Mouse (Mus musculus): ENCODE measurements at regions not wholly inside any gene's neighbourhood (a gene's known extent, or its start where the extent isn't known, plus 50 kb on each side); places are given as distances from the start of the nearest gene placed in this dataset.

- no peak for DNase-seq (ENCODE audit: low spot score)
These were observed 177.5 kb downstream of the Tmem161b start for GRCm38 (mm10) chr13:84399345-84400170.

GRCm38 (mm10) chr13:84401006-84401405 lies 178.9 kb downstream of the Tmem161b start:
- DNase-seq (ENCODE audit: low spot score): no peak

GRCm38 (mm10) chr13:84404566-84405194 lies 182.6 kb downstream of the Tmem161b start:
- no peak for DNase-seq (ENCODE audit: low spot score)

GRCm38 (mm10) chr13:84434444-84434843 lies 212.3 kb downstream of the Tmem161b start:
- DNase-seq (ENCODE audit: low spot score): no peak

- DNase-seq (ENCODE audit: low spot score): no peak
These were observed 215.7 kb downstream of the Tmem161b start for GRCm38 (mm10) chr13:84437586-84438443.

- no peak for DNase-seq (ENCODE audit: low spot score)
These were observed 216.3 kb downstream of the Tmem161b start for GRCm38 (mm10) chr13:84438444-84438766.

- no peak for DNase-seq (ENCODE audit: low spot score)
These were observed 226.4 kb downstream of the Tmem161b start for GRCm38 (mm10) chr13:84448514-84448913.

GRCm38 (mm10) chr13:84449001-84449551 lies 227.0 kb downstream of the Tmem161b start:
- no peak for DNase-seq (ENCODE audit: low spot score)

All from yolk sac, embryonic 10.5 days (tissue).